Mouse (Mus musculus): ENCODE results near the gene Rhoj. TPM values are rescaled to one million over a fixed set of nuclear protein-coding genes. Genes with fewer than 3 reads are reported as not detected.
A peak's percentile ranks its signal among the peaks of the same experiment; 100 is the strongest.

Rhoj gene
- total RNA-seq (2021), result 10 to 100 TPM; 28.5 to 29.3 TPM
- long read RNA-seq, experiment 1, transcript Rhoj-201 (5 exons, 2,350 nt), result major isoform, 15 of 37 reads
- long read RNA-seq, experiment 1, partial matches to known transcripts, result 7 of 37 reads
- long read RNA-seq, experiment 1, other reads (novel, unspliced or antisense), result 15 of 37 reads
- long read RNA-seq, experiment 2, transcript Rhoj-201 (5 exons, 2,350 nt), result major isoform, 18 of 21 reads
- long read RNA-seq, experiment 2, partial matches to known transcripts, result 0 of 21 reads
- long read RNA-seq, experiment 2, other reads (novel, unspliced or antisense), result 3 of 21 reads

- DNase-seq, result peak; percentile 64
These were observed at the start of gene Rhoj for GRCm38 (mm10) chr12:75307961-75308951. Gene Rhoj (plus strand): TSS chr12:75308322.

GRCm38 (mm10) chr12:75271726-75272125 lies 36.4 kb upstream of the Rhoj start:
- no peak for DNase-seq

GRCm38 (mm10) chr12:75275730-75276129 lies 32.4 kb upstream of the Rhoj start:
- no peak for DNase-seq

- no peak for DNase-seq
These were observed 30.7 kb upstream of the Rhoj start for GRCm38 (mm10) chr12:75277425-75277824.

- peak; percentile 17 for DNase-seq
These were observed 27.6 kb upstream of the Rhoj start for GRCm38 (mm10) chr12:75280502-75280901.

GRCm38 (mm10) chr12:75283226-75283625 lies 24.9 kb upstream of the Rhoj start:
- no peak for DNase-seq

- no peak for DNase-seq
These were observed 22.0 kb upstream of the Rhoj start for GRCm38 (mm10) chr12:75286166-75286565.

- DNase-seq, result no peak
These were observed 17.6 kb upstream of the Rhoj start for GRCm38 (mm10) chr12:75290524-75290923.

- DNase-seq, result no peak
These were observed 16.6 kb upstream of the Rhoj start for GRCm38 (mm10) chr12:75291556-75291955.

- DNase-seq, result no peak
These were observed 15.2 kb upstream of the Rhoj start for GRCm38 (mm10) chr12:75292939-75293338.

GRCm38 (mm10) chr12:75299865-75300264 lies 8.3 kb upstream of the Rhoj start:
- DNase-seq, result no peak

- DNase-seq, result peak; percentile 31
These were observed 4.0 kb upstream of the Rhoj start for GRCm38 (mm10) chr12:75304132-75304531.

GRCm38 (mm10) chr12:75309756-75310155 lies 1.6 kb downstream of the Rhoj start:
- peak; percentile 26 for DNase-seq

- no peak for DNase-seq
These were observed 2.6 kb downstream of the Rhoj start for GRCm38 (mm10) chr12:75310766-75311165.

- DNase-seq, result no peak
These were observed 3.8 kb downstream of the Rhoj start for GRCm38 (mm10) chr12:75311879-75312278.

GRCm38 (mm10) chr12:75313992-75314391 lies 5.9 kb downstream of the Rhoj start:
- DNase-seq, result no peak

GRCm38 (mm10) chr12:75315851-75316250 lies 7.7 kb downstream of the Rhoj start:
- no peak for DNase-seq

- DNase-seq, result no peak
These were observed 12.4 kb downstream of the Rhoj start for GRCm38 (mm10) chr12:75320441-75320925.

GRCm38 (mm10) chr12:75321189-75321588 lies 13.1 kb downstream of the Rhoj start:
- no peak for DNase-seq

GRCm38 (mm10) chr12:75329188-75329587 lies 21.1 kb downstream of the Rhoj start:
- DNase-seq, result no peak

GRCm38 (mm10) chr12:75339894-75340293 lies 31.8 kb downstream of the Rhoj start:
- DNase-seq, result no peak

GRCm38 (mm10) chr12:75340331-75340730 lies 32.2 kb downstream of the Rhoj start:
- DNase-seq, result no peak

- DNase-seq, result no peak
These were observed 40.4 kb downstream of the Rhoj start for GRCm38 (mm10) chr12:75348551-75348950.
